Mouse (Mus musculus) cortical plate, adult 2 months (tissue): ENCODE measurements around the gene Setdb2.

Experiments used
- CTCF ChIP-seq: fragments of 200-500 bp; IDR thresholded peaks from 2 replicates; pipeline ENCODE4 v1.5.1; 2011; ENCODE audit warnings: mild to moderate bottlenecking, control low read depth, low read length; ENCODE audit not compliant: insufficient read depth; ENCODE audit errors: extremely low read depth
- POLR2A ChIP-seq: fragments of 200-500 bp; IDR thresholded peaks from 2 replicates; pipeline ENCODE4 v1.6.1; 2011; ENCODE audit warnings: mild to moderate bottlenecking, low read length, control low read depth; ENCODE audit not compliant: insufficient read depth; ENCODE audit errors: extremely low read depth

DNA sequence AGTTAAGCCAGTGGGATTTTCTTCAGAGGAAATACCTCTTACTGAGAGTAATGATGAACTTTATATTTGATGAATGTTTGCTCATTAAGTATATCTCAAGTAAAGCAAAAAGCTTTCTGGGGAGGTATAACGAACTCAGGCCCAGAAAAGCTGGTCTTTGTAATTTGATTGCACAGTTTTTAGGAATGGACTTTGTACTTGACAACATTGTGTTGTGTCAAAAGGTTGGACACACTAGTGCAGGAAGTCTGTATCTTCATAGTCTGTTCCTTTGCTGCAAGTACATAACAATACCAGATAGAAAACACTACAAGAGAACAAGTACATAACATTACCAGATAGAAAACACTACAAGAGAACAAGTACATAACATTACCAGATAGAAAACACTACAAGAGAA, 4.7 kb upstream of the Setdb2 start:
- TF ChIP-seq CTCF = no peak
- TF ChIP-seq POLR2A = no peak
